Mouse (Mus musculus): ENCODE data around the gene Taf4.

DNA sequence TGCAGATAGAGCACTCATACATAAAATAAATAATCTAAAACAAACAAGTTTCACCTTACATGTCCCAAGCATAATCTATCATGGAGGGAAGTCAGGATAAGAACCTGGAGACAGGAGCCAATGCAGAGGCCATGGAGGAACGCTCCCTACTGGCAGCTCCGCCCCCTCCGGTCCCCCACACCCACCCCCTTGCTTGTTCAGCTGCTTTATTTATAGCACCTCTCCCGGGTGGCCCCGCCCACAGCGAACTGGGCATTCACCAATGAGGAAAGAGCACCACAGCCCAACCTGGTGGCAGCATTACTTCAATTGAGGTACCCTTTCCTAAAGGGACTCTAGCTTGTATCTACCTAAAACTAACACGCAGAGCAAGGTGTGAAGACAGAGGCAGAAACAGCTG lies 91.9 kb downstream of the Taf4 start:
- no peak for TF ChIP-seq FLI1 (IDR thresholded peaks at IDR 0.05; ENCODE audit: low read length)
- TF ChIP-seq GATA1 (IDR thresholded peaks at IDR 0.05; ENCODE audit: borderline replicate concordance, low read length) = no peak
